Mouse (Mus musculus) CH12.LX (cell line): ENCODE measurements at regions not wholly inside any gene's neighbourhood (a gene's known extent, or its start where the extent isn't known, plus 50 kb on each side); places are given as distances from the start of the nearest gene placed in this dataset.
A peak's percentile ranks its signal among the peaks of the same experiment; 100 is the strongest.

Experiments
- DNase-seq: peaks from one replicate; pipeline ENCODE4 v3.0.0-alpha.2; 2013; ENCODE audit errors: extremely low read depth
- H3K27ac ChIP-seq: 2 replicates; pipeline ENCODE4 v1.5.1; 2012; ENCODE audit warnings: low read depth, mild to moderate bottlenecking, control low read depth, moderate library complexity; ENCODE audit not compliant: insufficient read depth
- H3K27me3 ChIP-seq: replicated peaks from 2 replicates; pipeline ENCODE3; 2012; ENCODE audit warnings: inconsistent platforms
- H3K36me3 ChIP-seq, 2 experiments: replicated peaks in 1 of 2; 2 replicates each; pipeline versions ENCODE3 to v1.6.1; 2012; ENCODE audit warnings: inconsistent platforms in 1 of 2, low read length in 1 of 2, mild to moderate bottlenecking in 1 of 2, mixed read lengths in 1 of 2, moderate library complexity in 1 of 2; ENCODE audit not compliant: control insufficient read depth in 1 of 2, insufficient read depth in 1 of 2
- H3K4me1 ChIP-seq, 2 experiments: 2 replicates each; pipeline ENCODE4 v1.6.1; 2012; ENCODE audit warnings: inconsistent platforms in 1 of 2, moderate library complexity in 1 of 2; ENCODE audit not compliant: insufficient read depth in 2 of 2, control insufficient read depth in 1 of 2
- H3K4me2 ChIP-seq: 2 replicates; pipeline ENCODE4 v1.6.1; 2012; ENCODE audit warnings: low read depth, mild to moderate bottlenecking, control low read depth; ENCODE audit not compliant: poor library complexity, insufficient read depth, severe bottlenecking
- H3K4me3 ChIP-seq, 3 experiments: fragments of 150-350 bp in 1 of 3; sonication (generic) in 1 of 3; replicated peaks in 1 of 3; 2 replicates each; pipeline versions ENCODE3 to v1.5.1; 2011 to 2012; ENCODE audit warnings: low read depth in 2 of 3, low read length in 2 of 3, mild to moderate bottlenecking in 2 of 3, moderate library complexity in 2 of 3, control low read depth in 1 of 3, improper control_type of control experiment in 1 of 3, inconsistent platforms in 1 of 3, mixed read lengths in 1 of 3; ENCODE audit not compliant: poor library complexity in 1 of 3
- H3K79me2 ChIP-seq: replicated peaks from 2 replicates; pipeline ENCODE4 v1.6.1; 2012; ENCODE audit warnings: mild to moderate bottlenecking, moderate library complexity; ENCODE audit not compliant: control insufficient read depth, poor library complexity, insufficient read depth, severe bottlenecking; ENCODE audit errors: extremely low read depth
- H3K9ac ChIP-seq: 2 replicates; pipeline ENCODE4 v1.6.1; 2012; ENCODE audit warnings: low read depth, mild to moderate bottlenecking, control low read depth, moderate library complexity; ENCODE audit not compliant: insufficient read depth
- H3K9me3 ChIP-seq: replicated peaks from 2 replicates; pipeline ENCODE3; 2012; ENCODE audit warnings: low read length, inconsistent platforms, mixed read lengths
- BHLHE40 ChIP-seq: IDR thresholded peaks from 2 replicates; pipeline ENCODE4 v1.6.1; 2011; ENCODE audit warnings: mild to moderate bottlenecking, low read depth, low read length, improper control_type of control experiment
- CHD1 ChIP-seq: IDR thresholded peaks from 2 replicates; pipeline ENCODE4 v1.6.1; 2012; ENCODE audit warnings: low read depth, low read length, improper control_type of control experiment, inconsistent platforms
- ETS1 ChIP-seq: conservative IDR thresholded peaks from 2 replicates; pipeline ENCODE4 v1.6.1; 2012; ENCODE audit warnings: low read depth, mild to moderate bottlenecking, inconsistent platforms, low read length, improper control_type of control experiment, moderate library complexity
- GABPA ChIP-seq: IDR thresholded peaks from 2 replicates; pipeline ENCODE4 v1.6.1; 2012; ENCODE audit warnings: low read depth, low read length, improper control_type of control experiment, inconsistent platforms; ENCODE audit not compliant: insufficient replicate concordance
- IRF4 ChIP-seq: IDR thresholded peaks from 2 replicates; pipeline ENCODE4 v1.6.1; 2014; ENCODE audit warnings: low read depth, mild to moderate bottlenecking, inconsistent platforms, low read length, improper control_type of control experiment
- JUN ChIP-seq: IDR thresholded peaks from 2 replicates; pipeline ENCODE4 v1.6.1; 2011; ENCODE audit warnings: low read depth, mild to moderate bottlenecking, low read length, improper control_type of control experiment, moderate library complexity; ENCODE audit not compliant: insufficient read depth
- MAZ ChIP-seq: IDR thresholded peaks from 2 replicates; pipeline ENCODE4 v1.6.1; 2012; ENCODE audit warnings: low read depth, mild to moderate bottlenecking, inconsistent platforms, low read length, improper control_type of control experiment, moderate library complexity
- MEF2A ChIP-seq: IDR thresholded peaks from 2 replicates; pipeline ENCODE4 v1.6.1; 2014; ENCODE audit warnings: low read depth, mild to moderate bottlenecking, inconsistent platforms, low read length, improper control_type of control experiment, borderline replicate concordance
- MXI1 ChIP-seq: IDR thresholded peaks from 2 replicates; pipeline ENCODE4 v1.6.1; 2011; ENCODE audit warnings: mild to moderate bottlenecking, low read depth, low read length, improper control_type of control experiment
- MYC ChIP-seq: IDR thresholded peaks from 2 replicates; pipeline ENCODE4 v1.6.1; 2011; ENCODE audit warnings: low read depth, mild to moderate bottlenecking, improper control_type of control experiment, low read length
- NRF1 ChIP-seq: IDR thresholded peaks from 2 replicates; pipeline ENCODE4 v1.6.1; 2014; ENCODE audit warnings: low read depth, mild to moderate bottlenecking, inconsistent platforms, low read length, improper control_type of control experiment, moderate library complexity
- POLR2A ChIP-seq: IDR thresholded peaks from 2 replicates; pipeline ENCODE4 v1.6.1; 2011; ENCODE audit warnings: low read depth, mild to moderate bottlenecking, improper control_type of control experiment, low read length
- POLR2AphosphoS2 ChIP-seq: IDR thresholded peaks from 2 replicates; pipeline ENCODE4 v1.6.1; 2011; ENCODE audit warnings: low read depth, low read length, improper control_type of control experiment
- TCF12 ChIP-seq: IDR thresholded peaks from 2 replicates; pipeline ENCODE4 v1.6.1; 2014; ENCODE audit warnings: low read depth, mild to moderate bottlenecking, inconsistent platforms, low read length, improper control_type of control experiment
- USF1 ChIP-seq: IDR thresholded peaks from 2 replicates; pipeline ENCODE4 v1.6.1; 2014; ENCODE audit warnings: low read depth, mild to moderate bottlenecking, inconsistent platforms, low read length, improper control_type of control experiment
- ZC3H11A ChIP-seq: IDR thresholded peaks from 2 replicates; pipeline ENCODE4 v1.6.1; 2012; ENCODE audit warnings: low read depth, mild to moderate bottlenecking, inconsistent platforms, low read length, improper control_type of control experiment
- ZNF384 ChIP-seq: IDR thresholded peaks from 2 replicates; pipeline ENCODE4 v1.6.1; 2012; ENCODE audit warnings: low read depth, low read length, improper control_type of control experiment, inconsistent platforms
- dilution Hi-C: fragments of 300-500 bp; cut with MboI; formaldehyde crosslinking; loops from 2 replicates; pipeline ENCODE4 v1.14.3; 2020; ENCODE audit warnings: low sequenced_read_pairs; ENCODE audit not compliant: extremely low pct_unique_long_range_greater_than_20kb, extremely low pct_ligation_motif_present
- in situ Hi-C: fragments of 300-500 bp; cut with MboI; formaldehyde crosslinking; loops from 3 replicates; pipeline ENCODE4 v1.14.3; 2019; ENCODE audit warnings: low sequenced_read_pairs, low pct_ligation_motif_present, low pct_unique_long_range_greater_than_20kb, mixed read lengths

- in situ Hi-C loops (no loop called here), dilution Hi-C loops (no loop called here)
- peak; percentile 26 for DNase-seq
- Histone ChIP-seq H3K9ac (no peak overlapping the region), H3K4me1 (peaks cover 5 to 20% of the 10 kb centered on the region in 2 experiments), H3K4me3 (no peak overlapping the region), H3K36me3 (no peaks in the 10 kb centered on the region), H3K4me2 (no peak overlapping the region), H3K27me3 (peaks cover 92% of the 10 kb centered on the region), H3K27ac (no peak overlapping the region), H3K79me2 (no peaks in the 10 kb centered on the region), H3K9me3 (peaks cover 17% of the 10 kb centered on the region)
- TF ChIP-seq BHLHE40 = peak; percentile 76
- TF ChIP-seq TCF12 = no peak
- peak; percentile 65; the same call in 1 of the 2 replicates for TF ChIP-seq MEF2A
- TF ChIP-seq POLR2AphosphoS2 = no peak
These were observed 295.8 kb downstream of the Maf start for GRCm38 (mm10) chr8:115411756-115412155.

- no peak overlapping the region for H3K27ac ChIP-seq
- H3K36me3 ChIP-seq = no peaks in the 10 kb centered on the region
- H3K4me3 ChIP-seq = no peak overlapping the region
- peaks cover 5 to 20% of the 10 kb centered on the region in 2 experiments for H3K4me1 ChIP-seq
- H3K9ac ChIP-seq = no peak overlapping the region
- no peaks in the 10 kb centered on the region for H3K79me2 ChIP-seq
- no peak for DNase-seq
- H3K27me3 ChIP-seq = peaks cover 90% of the 10 kb centered on the region
- TF ChIP-seq ZC3H11A (no peak), NRF1 (no peak), MXI1 (no peak), CHD1 (no peak), ZNF384 (no peak), USF1 (no peak), POLR2A (no peak), ETS1 (no peak), IRF4 (no peak), GABPA (no peak), MYC (no peak), JUN (no peak), MAZ (no peak)
- H3K9me3 ChIP-seq = peaks cover 23% of the 10 kb centered on the region
- H3K4me2 ChIP-seq = no peak overlapping the region
- dilution Hi-C loops (no loop called here), in situ Hi-C loops (no loop called here)
These were observed 296.5 kb downstream of the Maf start for GRCm38 (mm10) chr8:115411061-115411460.
